Mouse (Mus musculus) heart, adult 2 months (tissue): ENCODE measurements around the gene Inip. TPM values are rescaled to one million over a fixed set of nuclear protein-coding genes. Genes with fewer than 3 reads are reported as not detected.
A peak's percentile ranks its signal among the peaks of the same experiment; 100 is the strongest.

ENCODE experiments used
- DNase-seq, 2 experiments: peaks; one replicate each; pipeline ENCODE4 v3.0.0; 2021
- H3K27ac ChIP-seq: fragments of 200-600 bp; 2 replicates; pipeline ENCODE4 v1.8.1; 2022
- H3K27me3 ChIP-seq: fragments of 200-500 bp; 2 replicates; pipeline ENCODE4 v1.6.1; 2012; ENCODE audit warnings: mild to moderate bottlenecking, low read length, inconsistent platforms, mixed read lengths; ENCODE audit not compliant: control insufficient read depth, insufficient read depth
- H3K36me3 ChIP-seq: fragments of 200-500 bp; 2 replicates; pipeline ENCODE4 v1.6.1; 2012; ENCODE audit warnings: low read length, inconsistent platforms; ENCODE audit not compliant: control insufficient read depth, insufficient read depth
- H3K4me1 ChIP-seq: fragments of 200-500 bp; 2 replicates; pipeline ENCODE4 v1.6.1; 2011; ENCODE audit warnings: low read length; ENCODE audit not compliant: control insufficient read depth, insufficient read depth
- H3K4me3 ChIP-seq: fragments of 200-600 bp; 2 replicates; pipeline ENCODE4 v1.8.1; 2022
- H3K79me2 ChIP-seq: fragments of 200-500 bp; replicated peaks from 2 replicates; pipeline ENCODE4 v1.6.1; 2012; ENCODE audit warnings: mild to moderate bottlenecking, inconsistent platforms, low read length, moderate library complexity, mixed read lengths; ENCODE audit not compliant: control insufficient read depth, insufficient read depth
- H3K9ac ChIP-seq: fragments of 200-500 bp; 2 replicates; pipeline ENCODE4 v1.6.1; 2012; ENCODE audit warnings: low read depth, mild to moderate bottlenecking, control low read depth, inconsistent platforms, low read length, mixed read lengths
- CTCF ChIP-seq: fragments of 200-600 bp; IDR thresholded peaks from 2 replicates; pipeline ENCODE4 v1.8.1; 2022; ENCODE audit warnings: antibody characterized with exemption, mild to moderate bottlenecking, moderate library complexity
- EP300 ChIP-seq: fragments of 200-500 bp; IDR thresholded peaks from 2 replicates; pipeline ENCODE4 v1.6.1; 2011; ENCODE audit warnings: low read depth, low read length, control low read depth; ENCODE audit not compliant: insufficient read depth
- POLR2A ChIP-seq: fragments of 200-500 bp; IDR thresholded peaks from 2 replicates; pipeline ENCODE4 v1.6.1; 2011; ENCODE audit warnings: mild to moderate bottlenecking, low read depth, low read length, control low read depth; ENCODE audit not compliant: insufficient read depth
- WGBS: fragments of 180-500 bp; shearing (Covaris S2); methylation state at CpG from one replicate; pipeline ENCODE4 v1.1.7; 2018; 5-methylcytosine and 5-hydroxymethylcytosine counted together
- intact Hi-C: fragments of 180-260 bp; cut with DNase I; formaldehyde crosslinking; loops from one replicate; pipeline ENCODE4 v1.15.1; 2025
- polyA plus RNA-seq: library from polyadenylated mRNA; depleted of rRNA; stranded (reverse); fragments of >200 nt; gene quantifications from 2 replicates; pipeline ENCODE4 v1.2.3, GENCODE M21; 2012
- total RNA-seq, 2 experiments: library from RNA; stranded (reverse); gene quantifications; 2 replicates each; pipeline ENCODE4 v1.2.3; 2021

Inip gene
- total and polyA plus RNA-seq, 3 experiments: 6.2 to 9.8 (median 9.7) TPM

GRCm38 (mm10) chr4:59816477-59816876 lies 15.1 kb upstream of the Inip start:
- Histone ChIP-seq H3K9ac (no peak overlapping the region), H3K4me3 (no peak overlapping the region), H3K27ac (no peak overlapping the region), H3K27me3 (no peaks in the 10 kb centered on the region), H3K4me1 (peaks cover 20% of the 10 kb centered on the region), H3K36me3 (no peaks in the 10 kb centered on the region), H3K79me2 (no peaks in the 10 kb centered on the region)
- WGBS: 58% methylated on average over 9 of the region's 9 CpGs
- no peak for DNase-seq
- TF ChIP-seq CTCF: no peak
- TF ChIP-seq EP300: no peak
- no peak for TF ChIP-seq POLR2A
- intact Hi-C loops: no loop called here

GRCm38 (mm10) chr4:59816016-59816415 lies 14.6 kb upstream of the Inip start:
- H3K36me3 ChIP-seq: no peaks in the 10 kb centered on the region
- no peak overlapping the region for H3K9ac ChIP-seq
- no peaks in the 10 kb centered on the region for H3K27me3 ChIP-seq
- no peak for DNase-seq
- H3K79me2 ChIP-seq: no peaks in the 10 kb centered on the region
- H3K4me3 ChIP-seq: no peak overlapping the region
- TF ChIP-seq EP300: no peak
- TF ChIP-seq CTCF: no peak
- TF ChIP-seq POLR2A: no peak
- intact Hi-C loops: no loop called here
- no peak overlapping the region for H3K27ac ChIP-seq
- 53% methylated on average over 5 of the region's 5 CpGs for WGBS
- peaks cover 20% of the 10 kb centered on the region for H3K4me1 ChIP-seq

- intact Hi-C loops: no loop called here
- peak in 1 of 2 experiments; percentile 23 for DNase-seq
- Histone ChIP-seq H3K27me3 (no peaks in the 10 kb centered on the region), H3K79me2 (no peaks in the 10 kb centered on the region), H3K36me3 (no peaks in the 10 kb centered on the region), H3K4me3 (no peak overlapping the region), H3K27ac (no peak overlapping the region), H3K9ac (no peak overlapping the region), H3K4me1 (peaks cover 20% of the 10 kb centered on the region)
- TF ChIP-seq POLR2A: no peak
- TF ChIP-seq CTCF: no peak
- no peak for TF ChIP-seq EP300
- 60% methylated on average over 4 of the region's 4 CpGs for WGBS
These were observed 13.9 kb upstream of the Inip start for GRCm38 (mm10) chr4:59815121-59815810.

DNA sequence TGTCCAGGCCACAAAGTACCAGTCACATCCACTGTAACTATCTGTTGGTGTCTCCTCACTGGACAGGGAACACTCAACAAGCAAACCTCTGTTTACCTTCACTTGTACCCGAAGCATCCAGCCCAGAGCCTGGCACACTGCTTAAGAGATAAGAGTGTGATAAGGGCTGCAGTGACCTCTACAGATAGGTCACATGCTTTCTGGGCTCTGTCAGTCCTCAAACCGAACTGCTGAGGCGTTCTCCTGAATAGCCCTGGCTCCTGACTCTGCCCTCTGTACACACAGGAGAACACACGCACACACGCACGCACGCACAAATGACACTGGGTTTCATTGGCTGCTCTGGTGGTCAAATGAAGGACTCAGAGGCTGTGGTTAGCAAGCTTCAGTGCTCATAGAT lies 12.7 kb upstream of the Inip start:
- H3K4me3 ChIP-seq: no peak overlapping the region
- peaks cover 17% of the 10 kb centered on the region for H3K4me1 ChIP-seq
- no peak overlapping the region for H3K9ac ChIP-seq
- no peaks in the 10 kb centered on the region for H3K79me2 ChIP-seq
- H3K27me3 ChIP-seq: no peaks in the 10 kb centered on the region
- peak overlapping the region; percentile 56 for H3K27ac ChIP-seq
- 50% methylated on average over 7 of the region's 7 CpGs for WGBS
- peak; percentile 45; the same call in 1 of the 2 replicates for TF ChIP-seq EP300
- no peak for TF ChIP-seq POLR2A
- intact Hi-C loops: no loop called here
- DNase-seq: peak in 1 of 2 experiments; percentile 36
- no peaks in the 10 kb centered on the region for H3K36me3 ChIP-seq

DNA sequence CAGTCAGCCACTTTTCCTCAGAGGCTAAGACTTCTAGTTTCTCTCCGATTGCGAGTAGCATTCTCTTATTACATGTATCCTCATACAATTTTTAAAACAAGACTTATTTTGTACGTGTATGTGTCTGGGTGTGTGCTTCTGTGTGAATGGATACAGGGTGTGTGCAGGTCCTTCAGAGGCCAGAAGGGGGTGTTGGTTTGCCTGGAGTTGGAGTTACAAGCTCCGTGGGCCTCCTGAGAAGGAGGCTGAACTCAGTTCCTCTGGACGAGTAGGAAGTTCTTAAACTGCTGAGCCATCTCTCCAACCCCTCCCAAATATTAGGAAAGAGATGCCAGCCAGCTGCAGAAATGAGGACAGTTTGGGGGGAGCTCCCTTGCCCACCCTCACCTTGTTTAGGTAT lies 7.0 kb upstream of the Inip start:
- TF ChIP-seq POLR2A (no peak), EP300 (no peak), CTCF (peak; percentile 45)
- WGBS: 79% methylated on average over 5 of the region's 5 CpGs
- peaks cover 6% of the 10 kb centered on the region; the same call in 1 of the 2 replicates for H3K79me2 ChIP-seq
- DNase-seq: peak in 1 of 2 experiments; percentile 40
- no peaks in the 10 kb centered on the region for H3K36me3 ChIP-seq
- H3K9ac ChIP-seq: no peak overlapping the region
- H3K27ac ChIP-seq: no peak overlapping the region
- no peak overlapping the region for H3K4me3 ChIP-seq
- intact Hi-C loops: loop anchor here (5.0 kb wide), 1 partner anchor 39 kb away; no protein-coding TSS in a partner anchor
- H3K27me3 ChIP-seq: no peaks in the 10 kb centered on the region
- peaks cover 7% of the 10 kb centered on the region for H3K4me1 ChIP-seq

GRCm38 (mm10) chr4:59807521-59807920 lies 6.1 kb upstream of the Inip start:
- Histone ChIP-seq H3K4me3 (no peak overlapping the region), H3K27me3 (no peaks in the 10 kb centered on the region), H3K79me2 (peaks cover 6% of the 10 kb centered on the region; the same call in 1 of the 2 replicates), H3K4me1 (peaks cover 7% of the 10 kb centered on the region), H3K27ac (no peak overlapping the region; the same call in 1 of the 2 replicates), H3K9ac (no peak overlapping the region), H3K36me3 (no peaks in the 10 kb centered on the region)
- no peak for TF ChIP-seq EP300
- TF ChIP-seq CTCF: no peak
- TF ChIP-seq POLR2A: no peak
- no peak for DNase-seq
- 45% methylated on average over 2 of the region's 2 CpGs for WGBS
- intact Hi-C loops: loop anchor here (5.0 kb wide), 1 partner anchor 40 kb away; no protein-coding TSS in a partner anchor
